Mouse (Mus musculus) retina, postnatal 7 days (tissue): ENCODE data around the gene Smim14.
A peak's percentile ranks its signal among the peaks of the same experiment; 100 is the strongest.

ENCODE experiments used
- DNase-seq: peaks from one replicate; pipeline ENCODE4 v3.0.0-alpha.2; 2012; ENCODE audit warnings: low read depth, low spot score

The Smim14 gene

GRCm38 (mm10) chr5:65407989-65408388 lies 129.0 kb downstream of the Smim14 start:
- DNase-seq = no peak

GRCm38 (mm10) chr5:65401251-65401994 lies 135.6 kb downstream of the Smim14 start:
- DNase-seq = peak; percentile 75
